Mouse (Mus musculus) 3T3-L1 (cell line): ENCODE measurements around the gene Atg16l1.
A peak's percentile ranks its signal among the peaks of the same experiment; 100 is the strongest.

ENCODE experiments used
- DNase-seq: peaks from one replicate; pipeline ENCODE4 v3.0.0-alpha.2; 2015; ENCODE audit warnings: low read depth, low spot score

Atg16l1 gene

GRCm38 (mm10) chr1:87828926-87829580 is 73.4 kb downstream of the Atg16l1 start:
- DNase-seq: no peak

DNA sequence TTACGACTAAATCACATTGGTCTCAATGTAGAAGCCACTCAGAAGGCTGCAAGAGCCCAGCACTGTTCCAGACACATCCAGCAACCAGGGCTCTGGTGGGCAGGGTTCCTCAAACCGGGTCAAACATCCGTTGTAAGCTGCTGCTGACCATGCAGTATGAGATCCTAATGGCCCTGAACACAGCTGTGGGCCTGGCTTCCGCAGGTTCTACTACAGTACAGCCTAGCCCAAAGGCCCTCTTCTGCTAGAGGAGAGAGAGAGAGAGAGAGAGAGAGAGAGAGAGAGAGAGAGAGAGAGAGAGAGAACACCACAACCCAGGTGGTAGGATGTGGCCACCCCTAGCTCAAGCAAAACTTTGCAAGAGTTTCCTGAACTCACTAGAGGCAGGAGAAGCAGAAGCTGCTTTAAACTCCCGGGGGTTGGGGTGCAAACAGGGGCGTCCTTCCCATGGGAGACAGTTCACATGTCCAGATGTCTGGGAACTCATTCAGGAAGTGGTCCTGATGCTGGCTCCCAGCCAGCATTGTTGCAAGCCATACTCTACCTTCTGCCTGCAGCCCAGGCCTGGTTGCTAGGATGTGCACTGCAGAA is 74.0 kb downstream of the Atg16l1 start:
- no peak for DNase-seq

DNA sequence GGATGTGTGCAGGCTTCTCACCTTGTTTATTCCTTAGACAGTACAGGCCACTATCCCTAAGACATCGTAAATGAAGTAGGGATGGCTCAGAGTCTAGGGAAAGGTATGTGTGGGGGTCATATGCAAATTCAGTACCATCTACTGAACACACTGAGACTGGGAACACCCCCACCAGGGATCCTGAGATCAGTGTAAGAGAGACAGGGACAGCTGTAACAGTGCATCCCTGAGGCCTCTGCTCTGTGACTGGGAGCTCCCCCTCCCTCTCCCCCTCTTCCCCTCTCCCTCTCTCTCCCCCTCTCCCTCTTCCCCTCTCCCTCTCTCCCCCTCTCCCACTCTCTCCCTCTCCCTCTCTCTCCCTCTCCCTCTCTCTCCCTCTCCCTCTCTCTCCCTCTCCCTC is 80.8 kb downstream of the Atg16l1 start:
- no peak for DNase-seq

DNA sequence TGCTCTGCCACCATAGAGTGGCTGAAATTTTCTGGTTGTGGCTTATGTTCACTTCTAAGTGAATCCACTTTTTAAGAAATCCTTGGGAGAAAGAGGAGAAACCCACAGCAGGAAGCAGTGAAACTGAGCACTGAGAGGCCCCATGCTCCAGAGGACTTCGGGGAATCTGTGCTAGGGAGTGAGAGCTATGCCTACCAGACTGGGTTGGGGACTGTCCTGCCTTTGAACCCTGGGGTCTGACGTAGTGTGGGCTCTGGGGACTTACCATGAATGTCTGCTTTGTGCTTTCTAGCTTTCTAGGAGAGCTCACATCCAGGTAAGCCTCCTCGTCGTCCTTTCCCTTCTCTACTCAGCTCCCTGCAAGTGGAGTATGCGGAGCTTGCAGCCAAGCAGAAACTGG is 81.3 kb downstream of the Atg16l1 start:
- DNase-seq: no peak

DNA sequence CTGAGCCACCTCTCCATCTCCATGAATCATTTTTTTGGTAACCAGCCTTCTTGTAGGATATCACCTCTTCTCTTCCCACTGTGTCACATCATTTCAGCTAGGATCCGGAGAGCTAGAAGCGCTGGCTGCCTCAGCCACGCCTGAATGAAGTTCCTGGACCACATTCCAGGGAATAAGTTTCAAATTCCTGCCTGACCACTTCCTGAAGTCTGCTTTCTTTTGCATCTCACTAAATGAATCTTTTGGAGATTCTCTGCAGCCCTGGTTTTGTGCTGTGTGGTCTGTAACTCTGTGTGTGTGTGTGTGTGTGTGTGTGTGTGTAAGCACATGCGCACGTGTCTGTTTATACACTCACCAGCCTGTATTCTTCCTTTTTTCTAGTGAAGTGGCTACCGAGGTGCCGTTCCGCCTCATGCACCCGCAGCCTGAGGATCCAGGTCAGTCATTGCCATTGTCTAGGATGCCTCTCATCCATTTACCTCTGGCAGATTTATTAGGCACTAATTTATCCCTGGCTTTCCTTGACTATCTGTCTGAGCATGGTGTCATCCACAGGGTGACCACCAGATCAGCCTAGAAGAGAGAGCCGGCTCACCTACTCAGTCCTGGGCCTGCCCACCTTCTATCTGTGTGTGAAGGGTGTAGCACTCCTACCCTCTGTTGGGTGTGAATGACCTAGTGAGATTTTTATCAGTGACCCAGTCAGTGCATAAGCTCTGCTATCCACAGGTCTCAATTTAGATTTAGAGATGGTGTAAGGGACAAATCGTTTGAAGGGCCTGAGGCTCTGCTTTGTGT is 84.9 kb downstream of the Atg16l1 start:
- peak; percentile 77 for DNase-seq
